Mouse (Mus musculus) CH12.LX (cell line): ENCODE results near the gene Lysmd1. TPM values are rescaled to one million over a fixed set of nuclear protein-coding genes. Genes with fewer than 3 reads are reported as not detected.

Experiments
- DNase-seq: peaks from one replicate; pipeline ENCODE4 v3.0.0-alpha.2; 2013; ENCODE audit errors: extremely low read depth
- H3K27ac ChIP-seq: 2 replicates; pipeline ENCODE4 v1.5.1; 2012; ENCODE audit warnings: low read depth, mild to moderate bottlenecking, control low read depth, moderate library complexity; ENCODE audit not compliant: insufficient read depth
- H3K27me3 ChIP-seq: replicated peaks from 2 replicates; pipeline ENCODE3; 2012; ENCODE audit warnings: inconsistent platforms
- H3K36me3 ChIP-seq, 2 experiments: replicated peaks in 1 of 2; 2 replicates each; pipeline versions ENCODE3 to v1.6.1; 2012; ENCODE audit warnings: inconsistent platforms in 1 of 2, low read length in 1 of 2, mild to moderate bottlenecking in 1 of 2, mixed read lengths in 1 of 2, moderate library complexity in 1 of 2; ENCODE audit not compliant: control insufficient read depth in 1 of 2, insufficient read depth in 1 of 2
- H3K4me1 ChIP-seq, 2 experiments: 2 replicates each; pipeline ENCODE4 v1.6.1; 2012; ENCODE audit warnings: inconsistent platforms in 1 of 2, moderate library complexity in 1 of 2; ENCODE audit not compliant: insufficient read depth in 2 of 2, control insufficient read depth in 1 of 2
- H3K4me2 ChIP-seq: 2 replicates; pipeline ENCODE4 v1.6.1; 2012; ENCODE audit warnings: low read depth, mild to moderate bottlenecking, control low read depth; ENCODE audit not compliant: poor library complexity, insufficient read depth, severe bottlenecking
- H3K4me3 ChIP-seq, 3 experiments: fragments of 150-350 bp in 1 of 3; sonication (generic) in 1 of 3; replicated peaks in 1 of 3; 2 replicates each; pipeline versions ENCODE3 to v1.5.1; 2011 to 2012; ENCODE audit warnings: low read depth in 2 of 3, low read length in 2 of 3, mild to moderate bottlenecking in 2 of 3, moderate library complexity in 2 of 3, control low read depth in 1 of 3, improper control_type of control experiment in 1 of 3, inconsistent platforms in 1 of 3, mixed read lengths in 1 of 3; ENCODE audit not compliant: poor library complexity in 1 of 3
- H3K79me2 ChIP-seq: replicated peaks from 2 replicates; pipeline ENCODE4 v1.6.1; 2012; ENCODE audit warnings: mild to moderate bottlenecking, moderate library complexity; ENCODE audit not compliant: control insufficient read depth, poor library complexity, insufficient read depth, severe bottlenecking; ENCODE audit errors: extremely low read depth
- H3K9ac ChIP-seq: 2 replicates; pipeline ENCODE4 v1.6.1; 2012; ENCODE audit warnings: low read depth, mild to moderate bottlenecking, control low read depth, moderate library complexity; ENCODE audit not compliant: insufficient read depth
- H3K9me3 ChIP-seq: replicated peaks from 2 replicates; pipeline ENCODE3; 2012; ENCODE audit warnings: low read length, inconsistent platforms, mixed read lengths
- CTCF ChIP-seq, 2 experiments: IDR thresholded peaks in 1 of 2; conservative IDR thresholded peaks in 1 of 2; 2 replicates each; pipeline ENCODE4 v1.5.1; 2011 to 2012; ENCODE audit warnings: low read depth in 2 of 2, low read length in 2 of 2, improper control_type of control experiment in 1 of 2, inconsistent platforms in 1 of 2, mild to moderate bottlenecking in 1 of 2, moderate library complexity in 1 of 2
- E2F4 ChIP-seq: IDR thresholded peaks from 2 replicates; pipeline ENCODE4 v1.6.1; 2011; ENCODE audit warnings: low read depth, low read length, improper control_type of control experiment; ENCODE audit not compliant: insufficient replicate concordance
- ELF1 ChIP-seq: IDR thresholded peaks from 2 replicates; pipeline ENCODE4 v1.6.1; 2014; ENCODE audit warnings: low read depth, mild to moderate bottlenecking, inconsistent platforms, low read length, improper control_type of control experiment
- HCFC1 ChIP-seq: IDR thresholded peaks from 2 replicates; pipeline ENCODE4 v1.6.1; 2012; ENCODE audit warnings: low read depth, mild to moderate bottlenecking, inconsistent platforms, low read length, improper control_type of control experiment
- JUN ChIP-seq: IDR thresholded peaks from 2 replicates; pipeline ENCODE4 v1.6.1; 2011; ENCODE audit warnings: low read depth, mild to moderate bottlenecking, low read length, improper control_type of control experiment, moderate library complexity; ENCODE audit not compliant: insufficient read depth
- KAT2A ChIP-seq: IDR thresholded peaks from 2 replicates; pipeline ENCODE4 v1.6.1; 2012; ENCODE audit warnings: low read length, improper control_type of control experiment, inconsistent platforms; ENCODE audit not compliant: insufficient replicate concordance
- MXI1 ChIP-seq: IDR thresholded peaks from 2 replicates; pipeline ENCODE4 v1.6.1; 2011; ENCODE audit warnings: mild to moderate bottlenecking, low read depth, low read length, improper control_type of control experiment
- NELFE ChIP-seq: IDR thresholded peaks from 2 replicates; pipeline ENCODE4 v1.6.1; 2011; ENCODE audit warnings: low read depth, low read length, improper control_type of control experiment
- NRF1 ChIP-seq: IDR thresholded peaks from 2 replicates; pipeline ENCODE4 v1.6.1; 2014; ENCODE audit warnings: low read depth, mild to moderate bottlenecking, inconsistent platforms, low read length, improper control_type of control experiment, moderate library complexity
- POLR2A ChIP-seq: IDR thresholded peaks from 2 replicates; pipeline ENCODE4 v1.6.1; 2011; ENCODE audit warnings: low read depth, mild to moderate bottlenecking, improper control_type of control experiment, low read length
- SIN3A ChIP-seq: IDR thresholded peaks from 2 replicates; pipeline ENCODE4 v1.6.1; 2012; ENCODE audit warnings: low read length, improper control_type of control experiment, inconsistent platforms
- TBP ChIP-seq: conservative IDR thresholded peaks from 2 replicates; pipeline ENCODE4 v1.6.1; 2011; ENCODE audit warnings: low read depth, low read length, improper control_type of control experiment
- TCF12 ChIP-seq: IDR thresholded peaks from 2 replicates; pipeline ENCODE4 v1.6.1; 2014; ENCODE audit warnings: low read depth, mild to moderate bottlenecking, inconsistent platforms, low read length, improper control_type of control experiment
- USF1 ChIP-seq: IDR thresholded peaks from 2 replicates; pipeline ENCODE4 v1.6.1; 2014; ENCODE audit warnings: low read depth, mild to moderate bottlenecking, inconsistent platforms, low read length, improper control_type of control experiment
- USF2 ChIP-seq: conservative IDR thresholded peaks from 2 replicates; pipeline ENCODE4 v1.6.1; 2011; ENCODE audit warnings: low read depth, low read length, improper control_type of control experiment
- ZMIZ1 ChIP-seq: IDR thresholded peaks from 2 replicates; pipeline ENCODE4 v1.6.1; 2012; ENCODE audit warnings: low read depth, mild to moderate bottlenecking, inconsistent platforms, low read length, improper control_type of control experiment
- dilution Hi-C: fragments of 300-500 bp; cut with MboI; formaldehyde crosslinking; loops from 2 replicates; pipeline ENCODE4 v1.14.3; 2020; ENCODE audit warnings: low sequenced_read_pairs; ENCODE audit not compliant: extremely low pct_unique_long_range_greater_than_20kb, extremely low pct_ligation_motif_present
- in situ Hi-C: fragments of 300-500 bp; cut with MboI; formaldehyde crosslinking; loops from 3 replicates; pipeline ENCODE4 v1.14.3; 2019; ENCODE audit warnings: low sequenced_read_pairs, low pct_ligation_motif_present, low pct_unique_long_range_greater_than_20kb, mixed read lengths
- polyA plus RNA-seq: library from polyadenylated mRNA; unstranded; fragments of >175 nt; gene quantifications from 2 replicates; pipeline ENCODE4 v1.2.1, GENCODE M21; 2012; ENCODE audit warnings: low read depth; ENCODE audit not compliant: insufficient read length
- total RNA-seq, 2 experiments: library from RNA; depleted of rRNA; stranded (reverse); fragments of 300-350 nt in 1 of 2; fragments of >200 nt in 1 of 2; gene quantifications; 2 replicates each; pipeline ENCODE4 v1.2.3; 2012 to 2014

Lysmd1 gene
- total RNA-seq (2012; rRNA removed) (12.0 and 13.6 TPM in 2 replicates), total RNA-seq (2014; rRNA removed) (9.6 and 11.6 TPM in 2 replicates), polyA plus RNA-seq (7.8 and 8.1 TPM in 2 replicates)

DNA sequence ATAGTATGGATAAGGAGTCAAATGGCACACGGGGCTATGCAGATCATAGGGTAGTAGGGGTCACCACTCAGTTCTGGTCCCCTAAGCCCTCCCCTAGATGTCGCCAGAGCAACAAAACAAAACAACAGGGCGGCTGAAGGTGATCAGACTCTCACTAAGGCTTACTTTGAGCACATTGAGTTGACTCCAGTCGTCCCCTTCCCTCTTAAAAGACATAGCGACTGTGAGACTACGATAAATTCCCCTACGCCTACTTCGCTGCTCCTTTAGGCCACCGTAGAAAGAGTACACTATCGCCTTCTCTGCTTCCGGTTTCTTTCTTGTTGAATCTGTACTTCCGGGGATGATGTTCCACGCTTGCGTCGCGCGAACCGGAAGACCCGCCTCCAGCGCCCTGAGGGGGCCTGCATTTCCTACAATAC lies at the start of gene Lysmd1, which contains the start of gene Scnm1:
Gene Lysmd1 (plus strand): TSS at position 409 of the 422 bp plus-strand sequence.
Gene Scnm1 (minus strand): TSS at position 332 of the 422 bp plus-strand sequence.
- Histone ChIP-seq H3K36me3 (peaks cover 19 to 43% of the 10 kb centered on the region in 2 experiments), H3K9me3 (peaks cover 3% of the 10 kb centered on the region), H3K27me3 (no peaks in the 10 kb centered on the region), H3K79me2 (peaks cover 14% of the 10 kb centered on the region), H3K9ac (peak within 1 kb of the TSS; percentile 84), H3K27ac (peak within 1 kb of the TSS; percentile 26), H3K4me2 (peak within 1 kb of the TSS; percentile 97), H3K4me1 (peaks cover 8 to 24% of the 10 kb centered on the region in 2 experiments), H3K4me3 (peak within 1 kb of the TSS; percentile 74 to 92 (median 81))
- peak in 1 of 2 experiments; percentile 52; a peak in 2 of 4 replicates for TF ChIP-seq CTCF (conservative IDR thresholded peaks at IDR 0.05 in 1 of 2, IDR thresholded peaks at IDR 0.05 in 1 of 2; ENCODE audit: low read depth in 2 of 2, low read length in 2 of 2)
- TF ChIP-seq POLR2A = peak; percentile 67
- TF ChIP-seq TBP = 0 out of 2 replicates have a peak, but pooled peaks have one; percentile 56
- peak; percentile 74 for TF ChIP-seq NRF1
- peak; percentile 61 for TF ChIP-seq TCF12
- TF ChIP-seq USF1 = no peak
- TF ChIP-seq MXI1 = 0 out of 2 replicates have a peak, but pooled peaks have one; percentile 7
- TF ChIP-seq USF2 = no peak
- no peak for TF ChIP-seq E2F4
- peak; percentile 83 for TF ChIP-seq HCFC1
- TF ChIP-seq ELF1 = peak; percentile 95
- TF ChIP-seq SIN3A = peak; percentile 66
- TF ChIP-seq KAT2A = peak; percentile 81; the same call in 1 of the 2 replicates
- peak; percentile 65; the same call in 1 of the 2 replicates for TF ChIP-seq NELFE
- no peak for TF ChIP-seq JUN
- in situ Hi-C loops (loop anchor here (5.0 kb wide), 1 partner anchor 134 kb away; no protein-coding TSS in a partner anchor), dilution Hi-C loops (no loop called here)
- DNase-seq = peak; percentile 95

GRCm38 (mm10) chr3:95088071-95088470 lies 45.8 kb upstream of the Lysmd1 start:
- in situ Hi-C loops = no loop called here
- no peaks in the 10 kb centered on the region for H3K27me3 ChIP-seq
- no peaks in the 10 kb centered on the region for H3K4me1 ChIP-seq
- H3K9me3 ChIP-seq = no peaks in the 10 kb centered on the region
- H3K4me2 ChIP-seq = no peak overlapping the region
- dilution Hi-C loops = no loop called here
- H3K4me3 ChIP-seq = no peak overlapping the region
- TF ChIP-seq USF2 (no peak), ZMIZ1 (no peak)
- no peak for DNase-seq
- H3K36me3 ChIP-seq = peaks cover 0 to 47% of the 10 kb centered on the region in 2 experiments
- H3K79me2 ChIP-seq = peaks cover 6% of the 10 kb centered on the region
- no peak overlapping the region for H3K9ac ChIP-seq
- no peak overlapping the region for H3K27ac ChIP-seq
